Mouse (Mus musculus): ENCODE measurements around the gene Dnase1l3. TPM values are rescaled to one million over a fixed set of nuclear protein-coding genes. Genes with fewer than 3 reads are reported as not detected.

Dnase1l3 gene
- polyA plus RNA-seq (2014; fragmentation: Illumina TruSeq; extraction: RNeasy Lipid Tissue Mini Kit (QIAGEN cat#74804)), result 0.31 TPM

DNA sequence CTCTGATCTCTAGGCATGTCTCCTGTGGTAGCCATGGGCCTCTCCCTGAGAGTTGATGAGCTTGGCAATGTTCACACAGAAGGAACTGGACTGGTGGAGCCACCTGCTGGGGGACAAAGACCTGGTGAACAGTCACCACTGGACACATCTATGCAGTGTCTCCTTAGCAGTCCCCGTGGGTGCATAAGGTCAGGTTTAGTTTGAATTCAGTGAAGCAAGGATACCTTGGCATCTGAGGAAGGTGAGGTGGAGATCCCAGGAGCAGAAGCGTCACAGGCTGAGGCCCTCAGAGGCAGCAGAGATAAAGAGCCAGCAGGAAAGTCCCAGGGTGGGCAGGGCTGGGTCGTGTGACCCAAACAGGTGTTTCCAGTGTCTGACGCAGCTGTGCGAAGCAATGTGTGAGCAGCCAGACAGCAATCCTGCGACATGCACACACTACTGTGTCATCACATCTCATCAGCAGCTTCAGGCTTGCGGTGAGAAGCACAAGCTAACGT lies at the start of gene Dnase1l3:
Gene Dnase1l3 (minus strand): TSS at position 303 of the 497 bp plus-strand sequence.

GRCm38 (mm10) chr14:8002432-8003092 lies 8.2 kb upstream of the Dnase1l3 start, which contains the start of gene Abhd6:
Abhd6 (plus strand) TSS chr14:8002902.

GRCm38 (mm10) chr14:7957049-7957448 lies 37.3 kb downstream of the Dnase1l3 start, which contains the start of gene Gm45521:
Gm45521 (plus strand) TSS chr14:7957288.

Other genes starting within 250 kb of the Dnase1l3 start
- not detected for gene Gm26661, start 203.0 kb downstream of the Dnase1l3 start, polyA plus RNA-seq (2014; fragmentation: Illumina TruSeq; extraction: RNeasy Lipid Tissue Mini Kit (QIAGEN cat#74804))
- 4.8 TPM for gene Flnb, start 176.6 kb downstream of the Dnase1l3 start, polyA plus RNA-seq (2014; fragmentation: Illumina TruSeq; extraction: RNeasy Lipid Tissue Mini Kit (QIAGEN cat#74804))
- not detected for gene Gm45521, start 37.3 kb downstream of the Dnase1l3 start, polyA plus RNA-seq (2014; fragmentation: Illumina TruSeq; extraction: RNeasy Lipid Tissue Mini Kit (QIAGEN cat#74804))
- 13.7 TPM for gene Abhd6, start 8.3 kb upstream of the Dnase1l3 start, polyA plus RNA-seq (2014; fragmentation: Illumina TruSeq; extraction: RNeasy Lipid Tissue Mini Kit (QIAGEN cat#74804))
- gene Rpp14, start 85.8 kb upstream of the Dnase1l3 start, polyA plus RNA-seq (2014; fragmentation: Illumina TruSeq; extraction: RNeasy Lipid Tissue Mini Kit (QIAGEN cat#74804)), result 64.5 TPM
- 32.8 TPM for gene Pxk, start 103.6 kb upstream of the Dnase1l3 start, polyA plus RNA-seq (2014; fragmentation: Illumina TruSeq; extraction: RNeasy Lipid Tissue Mini Kit (QIAGEN cat#74804))
- gene Pdhb, start 178.5 kb upstream of the Dnase1l3 start, polyA plus RNA-seq (2014; fragmentation: Illumina TruSeq; extraction: RNeasy Lipid Tissue Mini Kit (QIAGEN cat#74804)), result 169 TPM
- 28.0 TPM for gene Kctd6, start 219.6 kb upstream of the Dnase1l3 start, polyA plus RNA-seq (2014; fragmentation: Illumina TruSeq; extraction: RNeasy Lipid Tissue Mini Kit (QIAGEN cat#74804))

Data from ovary, adult 10 weeks (tissue).